Mouse (Mus musculus) gastrocnemius, postnatal 4 days (tissue): ENCODE data around the gene Tenm2. TPM values are rescaled to one million over a fixed set of nuclear protein-coding genes. Genes with fewer than 3 reads are reported as not detected.
A peak's percentile ranks its signal among the peaks of the same experiment; 100 is the strongest.

Experiments used
- DNase-seq, 2 experiments: peaks; one replicate each; pipeline ENCODE4 v3.0.0; 2021 to 2022; ENCODE audit warnings: low spot score in 2 of 2, mixed read lengths in 2 of 2
- total RNA-seq, 2 experiments: library from RNA; stranded (reverse); gene quantifications; 2 replicates each; pipeline ENCODE4 v1.2.3; 2021

Tenm2 gene
- total RNA-seq, 2 experiments from 2014 or later: 1.0 to 1.2 TPM

- DNase-seq: no peak
These were observed 1083.5 kb downstream of the Tenm2 start for GRCm38 (mm10) chr11:36152226-36152625.

DNA sequence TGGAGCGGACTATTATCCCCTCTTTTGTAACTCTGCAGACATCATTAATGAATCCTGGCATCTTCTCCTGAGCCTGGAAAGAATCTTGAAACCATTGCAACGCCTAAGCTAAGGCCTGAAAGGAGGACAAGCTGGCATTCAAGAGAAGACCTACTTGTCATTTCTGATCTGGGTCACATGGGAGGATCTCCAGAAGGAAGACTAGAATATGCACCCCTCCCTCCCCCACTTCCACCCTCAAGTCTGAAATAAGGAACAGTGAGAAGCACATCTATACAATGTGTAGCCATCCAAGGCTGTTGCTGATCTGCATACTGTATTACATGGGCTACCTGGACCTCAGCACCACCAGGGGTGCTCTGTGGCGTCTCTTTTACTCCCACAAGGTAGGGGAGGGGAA, 1086.7 kb downstream of the Tenm2 start:
- no peak for DNase-seq

- DNase-seq: no peak
These were observed 1090.7 kb downstream of the Tenm2 start for GRCm38 (mm10) chr11:36145057-36145456.

GRCm38 (mm10) chr11:36140411-36140810, 1095.4 kb downstream of the Tenm2 start:
- DNase-seq: no peak

DNA sequence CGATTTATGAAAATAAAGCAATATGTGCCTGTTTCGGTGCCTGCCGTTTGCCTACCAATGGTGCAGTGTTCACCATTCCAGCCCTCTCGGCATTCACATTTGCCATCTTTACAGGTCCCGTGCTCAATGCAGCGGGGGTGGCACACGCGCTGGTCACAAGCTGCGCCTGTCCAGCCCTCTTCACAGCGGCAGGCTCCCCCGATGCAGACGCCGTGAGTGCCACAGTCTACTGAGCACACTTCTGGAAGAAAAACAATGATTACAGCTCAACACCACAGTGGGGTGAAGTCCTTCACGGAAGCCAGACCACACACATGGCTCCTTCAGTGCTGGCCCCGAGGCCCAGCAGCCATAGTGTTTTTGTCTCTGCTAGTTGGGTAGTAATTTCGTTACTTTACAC, 1096.2 kb downstream of the Tenm2 start:
- DNase-seq: no peak

DNA sequence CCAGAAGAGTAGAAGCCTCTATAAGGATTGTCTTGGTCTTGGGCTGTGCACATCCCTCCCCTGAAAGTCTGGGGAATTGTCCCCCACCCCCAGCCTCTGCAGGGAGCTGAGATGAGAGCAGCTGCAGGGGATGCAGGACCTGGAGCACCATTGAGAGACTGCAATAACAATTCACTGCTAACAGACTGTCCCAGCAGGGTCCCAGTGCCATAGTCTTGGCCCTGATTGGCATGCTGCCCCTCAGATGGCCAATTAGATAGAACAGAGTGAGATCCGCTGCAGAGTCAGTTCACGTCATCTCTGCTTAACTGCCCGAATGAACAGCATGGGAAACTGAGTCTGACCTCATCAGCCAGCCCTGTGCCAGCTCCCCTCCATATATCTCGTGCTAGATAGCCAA, 1097.9 kb downstream of the Tenm2 start:
- DNase-seq: no peak

GRCm38 (mm10) chr11:36137276-36137675, 1098.5 kb downstream of the Tenm2 start:
- no peak for DNase-seq

- no peak for DNase-seq
These were observed 1101.1 kb downstream of the Tenm2 start for GRCm38 (mm10) chr11:36134645-36135044.

GRCm38 (mm10) chr11:36123275-36123674, 1112.5 kb downstream of the Tenm2 start:
- no peak for DNase-seq

DNA sequence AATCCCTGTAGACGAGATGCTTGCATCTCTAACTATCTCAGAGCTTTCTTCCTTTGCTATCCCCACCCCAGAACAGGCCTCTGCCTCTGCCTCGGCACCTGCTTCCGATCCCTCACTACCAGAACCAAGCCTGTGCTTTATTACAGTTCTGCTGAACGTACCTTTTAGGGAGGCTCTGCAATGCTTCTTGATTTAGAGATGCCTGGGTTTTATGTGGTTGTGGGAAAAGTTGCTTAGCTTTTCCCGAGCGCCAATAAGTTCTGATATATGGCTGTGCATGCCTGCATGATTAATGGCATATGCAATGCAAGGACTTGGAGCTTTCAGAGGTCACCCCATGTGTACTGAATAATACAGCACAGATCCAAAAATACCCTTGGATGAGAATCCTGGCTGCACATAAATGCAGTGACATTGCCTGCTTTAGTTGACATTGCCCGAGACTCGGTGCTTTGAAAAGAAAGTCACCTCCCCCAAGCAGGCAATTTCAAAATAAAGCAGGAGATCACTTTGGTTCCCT, 1114.3 kb downstream of the Tenm2 start:
- DNase-seq: no peak

GRCm38 (mm10) chr11:36120591-36121409, 1115.0 kb downstream of the Tenm2 start:
- DNase-seq: no peak

GRCm38 (mm10) chr11:36113326-36113725, 1122.4 kb downstream of the Tenm2 start:
- no peak for DNase-seq

- DNase-seq: no peak
These were observed 1126.6 kb downstream of the Tenm2 start for GRCm38 (mm10) chr11:36108970-36109731.

DNA sequence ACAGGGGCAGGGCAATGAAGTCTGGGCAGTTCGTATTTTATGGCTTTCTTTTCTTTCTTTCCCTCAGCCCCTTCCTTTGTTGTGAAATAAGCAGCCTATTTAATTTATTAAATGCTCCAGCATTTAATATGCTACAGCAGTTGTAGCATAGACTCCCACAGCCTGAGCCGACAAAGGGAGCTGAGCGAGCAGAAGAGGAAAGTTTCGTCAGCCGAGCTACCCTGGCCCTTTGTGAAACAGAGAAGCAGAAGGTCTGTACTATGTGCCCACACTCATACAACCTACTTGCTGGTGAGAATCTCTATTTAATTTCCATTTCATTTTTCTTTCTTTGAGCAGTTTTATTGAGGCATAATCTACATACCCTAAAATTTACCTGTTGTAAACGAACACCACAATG, 1127.9 kb downstream of the Tenm2 start:
- no peak for DNase-seq

DNA sequence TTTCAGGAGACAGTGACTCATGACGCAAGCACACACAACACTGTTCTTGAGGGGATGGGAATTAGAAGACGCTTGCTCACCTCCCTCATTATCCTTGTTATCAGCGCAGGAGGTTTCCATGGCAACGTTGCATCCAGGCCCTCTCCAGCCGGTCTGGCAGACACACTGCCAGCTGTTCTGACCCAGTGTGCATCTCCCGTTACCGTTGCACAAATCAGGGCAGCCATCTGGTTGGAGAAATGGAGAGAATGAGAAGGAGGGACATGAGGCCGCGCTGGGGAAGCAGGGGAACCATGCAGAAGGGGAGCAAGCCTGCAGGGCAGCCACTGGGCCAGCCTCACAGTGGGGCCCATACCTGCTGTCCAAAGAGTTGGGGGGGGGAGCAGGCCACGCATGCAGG, 1129.1 kb downstream of the Tenm2 start:
- no peak for DNase-seq

GRCm38 (mm10) chr11:36103556-36103955, 1132.2 kb downstream of the Tenm2 start:
- no peak for DNase-seq

GRCm38 (mm10) chr11:36096219-36096618, 1139.5 kb downstream of the Tenm2 start:
- peak in 1 of 2 experiments; percentile 51 for DNase-seq

DNA sequence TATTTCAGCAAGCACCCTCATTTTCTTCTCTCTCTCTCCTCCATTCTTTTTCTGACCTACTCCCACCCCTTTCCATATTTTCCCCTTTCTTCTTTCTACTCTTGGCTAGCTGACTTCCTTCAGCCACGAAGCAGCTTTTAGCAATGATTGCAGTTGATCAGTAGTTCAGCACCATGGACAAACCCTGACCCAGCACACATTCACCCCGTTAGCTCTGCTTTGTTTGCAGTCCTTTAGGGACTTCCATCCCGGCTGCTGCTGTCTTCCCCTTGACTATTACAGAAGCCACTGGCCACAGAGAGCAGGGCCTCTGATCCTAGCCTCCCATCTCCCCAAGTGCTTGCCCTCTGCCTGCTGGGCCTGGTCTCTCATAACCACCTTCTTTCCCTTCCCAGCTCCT, 1145.6 kb downstream of the Tenm2 start:
- no peak for DNase-seq

DNA sequence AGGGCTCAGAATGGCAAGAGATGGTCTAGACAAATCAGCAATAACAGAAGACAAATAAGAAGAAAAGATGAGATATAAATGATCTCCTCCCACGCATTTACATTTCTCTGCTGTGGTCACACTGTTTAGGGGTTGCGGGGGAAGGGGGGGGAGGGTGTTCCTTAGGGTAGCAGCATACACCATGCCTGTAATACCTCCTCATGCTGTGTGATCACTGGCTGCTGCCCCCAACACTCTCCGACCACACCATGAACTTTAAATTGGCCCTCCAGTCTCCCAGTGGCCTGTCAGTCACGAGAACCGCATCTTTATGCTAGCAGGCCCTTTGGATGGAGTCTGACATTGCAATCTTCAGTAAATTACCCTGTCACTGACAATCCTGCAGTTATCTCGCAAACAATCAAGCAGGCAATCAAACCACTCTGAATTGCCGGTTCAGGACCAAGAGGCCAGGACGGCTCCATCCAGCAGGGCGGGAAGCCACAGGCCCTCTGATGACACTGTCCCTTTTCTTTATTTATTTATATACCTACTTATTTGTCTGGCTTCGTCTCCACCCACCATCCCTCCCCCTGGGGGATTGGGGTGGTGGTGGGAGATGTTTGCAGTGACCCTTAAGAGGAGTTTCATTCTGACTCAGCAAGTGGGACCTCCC, 1154.2 kb downstream of the Tenm2 start:
- DNase-seq: no peak

DNA sequence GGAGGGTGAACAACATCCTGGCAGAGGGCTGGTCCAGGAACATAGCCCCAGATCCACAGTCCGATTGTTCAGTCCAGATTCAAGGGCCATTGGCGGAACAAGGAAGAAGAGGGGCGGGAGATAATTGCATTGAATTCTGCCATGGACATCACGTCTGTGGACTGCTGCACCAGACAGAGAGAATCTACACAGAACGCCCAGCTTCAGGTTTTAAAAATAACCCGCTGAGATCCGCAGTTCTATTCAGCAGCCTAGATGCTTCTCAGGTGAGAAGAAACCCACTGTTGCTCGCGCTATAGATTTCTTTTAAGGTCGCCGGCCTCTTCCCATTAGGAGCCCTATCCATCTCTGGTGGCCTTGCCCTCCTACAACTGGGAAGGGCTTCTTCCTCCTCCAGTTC, 1155.0 kb downstream of the Tenm2 start:
- DNase-seq: no peak

DNA sequence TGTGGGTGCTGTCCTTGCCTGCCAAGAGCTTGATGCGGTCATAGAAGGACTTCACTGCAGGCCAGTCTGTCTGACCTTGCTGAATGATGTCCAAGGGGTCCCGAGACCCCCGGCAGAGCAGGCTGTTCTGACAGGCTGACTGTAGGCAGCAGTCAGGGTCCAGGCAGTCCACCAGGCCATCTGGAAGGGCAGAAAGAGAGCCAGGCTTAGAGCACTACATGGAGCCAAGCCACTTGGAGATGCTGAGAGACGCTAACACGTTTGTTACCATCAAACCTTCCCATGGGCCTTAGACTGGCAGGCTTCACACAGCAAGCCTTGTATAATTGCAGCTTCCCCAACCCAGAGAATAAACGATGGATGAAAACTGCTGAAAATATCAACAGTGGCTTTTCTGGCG, 1157.4 kb downstream of the Tenm2 start:
- no peak for DNase-seq
